Mouse (Mus musculus) retina, postnatal 7 days (tissue): ENCODE results near the gene Zfp791.
A peak's percentile ranks its signal among the peaks of the same experiment; 100 is the strongest.
"Not testable (repeated sequence)": the region's sequence is repeated elsewhere in the genome, so short reads cannot be mapped to it uniquely, and the experiment has no call there.

Experiments
- DNase-seq: peaks from one replicate; pipeline ENCODE4 v3.0.0-alpha.2; 2012; ENCODE audit warnings: low read depth, low spot score

Gene Zfp791

GRCm38 (mm10) chr8:85122995-85123394 is at the start of gene Zfp791:
Gene Zfp791 (minus strand): TSS chr8:85123095.
- DNase-seq: no peak

GRCm38 (mm10) chr8:85171291-85171690 is 48.4 kb upstream of the Zfp791 start:
- no peak for DNase-seq

DNA sequence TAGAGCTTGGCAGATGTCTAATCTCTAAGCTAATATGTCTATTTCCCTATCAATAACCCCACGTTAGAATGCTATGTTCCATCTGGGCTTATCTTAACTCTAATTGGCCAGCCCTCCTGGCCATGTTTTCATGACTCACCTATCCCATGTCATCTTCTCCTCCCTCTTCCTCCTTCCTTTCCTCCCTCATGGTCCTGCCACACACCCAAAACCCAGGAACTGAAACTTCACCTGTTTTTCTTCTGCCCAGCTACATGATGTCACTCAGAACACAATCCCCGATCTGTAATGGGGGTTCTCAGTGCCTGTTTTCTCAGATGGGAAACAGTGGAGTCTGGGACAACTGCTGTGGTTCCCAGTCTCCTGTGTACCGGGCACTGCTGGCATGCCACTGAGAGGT is 28.7 kb upstream of the Zfp791 start, which contains the start of gene Cks1brt:
Cks1brt (plus strand) TSS at position 301 of the 400 bp plus-strand sequence.
- no peak for DNase-seq

DNA sequence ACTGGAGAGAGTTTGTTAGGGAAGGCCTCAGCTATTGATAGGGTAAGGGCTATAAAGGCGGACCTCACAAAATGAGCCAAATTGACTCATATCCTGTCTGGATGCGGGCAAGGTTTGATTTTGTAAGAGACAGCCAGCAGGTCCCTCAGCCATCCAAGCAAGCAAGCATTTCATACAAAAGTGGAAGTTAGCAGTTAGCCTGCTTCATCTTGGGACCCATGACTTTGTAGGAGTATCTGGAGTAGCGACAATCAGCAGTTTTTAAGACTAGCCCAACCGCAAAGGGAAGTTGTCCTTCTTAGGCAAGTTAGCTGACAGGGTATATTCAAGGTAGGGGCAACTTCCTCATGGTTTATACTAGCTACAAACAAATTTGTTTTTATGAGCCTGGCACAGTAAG is 19.6 kb upstream of the Zfp791 start:
- no peak for DNase-seq

- DNase-seq: not testable (repeated sequence)
These were observed 12.8 kb upstream of the Zfp791 start for GRCm38 (mm10) chr8:85135690-85136089.

- DNase-seq: no peak
These were observed 9.4 kb upstream of the Zfp791 start for GRCm38 (mm10) chr8:85132335-85132734.

GRCm38 (mm10) chr8:85123691-85124090 is 796 bp upstream of the Zfp791 start:
- no peak for DNase-seq

- DNase-seq: not testable (repeated sequence)
These were observed 2.6 kb downstream of the Zfp791 start for GRCm38 (mm10) chr8:85120251-85120650.

GRCm38 (mm10) chr8:85119052-85119981 is 3.6 kb downstream of the Zfp791 start:
- peak; percentile 61 for DNase-seq

GRCm38 (mm10) chr8:85116984-85117383 is 5.9 kb downstream of the Zfp791 start:
- no peak for DNase-seq

DNA sequence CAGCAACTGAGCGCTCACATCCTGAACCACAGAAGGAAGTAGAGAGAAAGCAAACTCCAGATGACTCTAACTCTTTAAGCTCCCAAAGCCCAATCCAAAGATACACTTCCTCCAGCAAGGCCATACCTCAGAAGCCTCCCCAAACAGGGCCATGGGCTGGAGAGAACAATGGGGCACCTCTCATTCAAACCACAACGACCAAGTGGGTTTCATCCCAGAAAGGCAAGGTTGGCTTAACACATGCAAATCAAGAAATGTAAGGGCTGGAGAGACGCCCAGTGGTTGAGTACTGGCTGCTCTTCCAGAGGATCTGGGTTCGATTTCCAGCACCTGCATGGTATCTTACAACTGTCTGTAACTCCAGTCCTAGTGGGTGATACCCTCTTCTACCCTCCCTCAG is 7.4 kb downstream of the Zfp791 start:
- DNase-seq: no peak

DNA sequence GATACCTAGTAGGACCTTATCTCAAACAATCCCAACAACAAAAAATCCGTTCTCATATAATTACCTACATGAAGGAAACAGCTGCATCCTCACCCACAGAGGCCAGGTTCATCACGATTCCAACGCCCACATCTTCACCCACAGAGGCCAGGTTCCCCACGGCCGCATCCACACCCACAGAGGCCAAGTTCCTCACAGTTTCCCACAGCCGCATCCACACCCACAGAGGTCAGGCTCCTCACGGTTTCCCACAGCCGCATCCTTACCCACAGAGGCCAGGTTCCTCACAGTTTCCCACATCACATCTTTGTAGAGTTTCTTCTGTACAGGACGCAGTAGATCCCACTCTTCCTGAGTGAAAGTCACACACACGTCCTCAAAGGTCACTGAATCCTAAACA is 9.7 kb downstream of the Zfp791 start:
- DNase-seq: no peak

DNA sequence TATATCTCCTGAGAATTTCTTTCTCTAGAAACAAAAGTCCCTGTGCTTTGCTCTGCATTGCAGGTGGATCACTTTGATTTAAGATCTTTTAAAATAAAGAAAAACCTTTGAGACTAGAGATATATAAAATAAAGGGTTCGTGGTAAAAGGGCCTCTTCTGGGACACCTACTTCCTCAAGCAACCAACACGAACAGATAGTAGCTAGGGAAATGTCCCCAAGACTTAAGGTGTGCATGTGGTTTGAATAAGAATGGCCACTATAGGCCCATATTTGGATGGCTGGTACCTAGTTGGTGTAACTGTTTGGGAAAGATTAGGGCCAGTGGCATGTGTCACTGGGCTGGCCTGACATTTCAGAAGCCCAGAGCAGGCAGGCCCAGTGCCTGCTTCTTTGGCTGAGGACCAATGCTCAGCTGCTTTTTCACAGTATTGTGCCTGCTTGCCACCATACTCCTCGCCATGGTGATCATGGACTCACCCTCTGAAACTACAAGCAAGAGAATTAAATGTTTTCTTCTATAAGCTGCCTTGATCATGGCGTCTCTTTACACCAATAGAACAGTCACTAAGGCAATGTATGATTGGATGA is 22.7 kb downstream of the Zfp791 start:
- no peak for DNase-seq

DNA sequence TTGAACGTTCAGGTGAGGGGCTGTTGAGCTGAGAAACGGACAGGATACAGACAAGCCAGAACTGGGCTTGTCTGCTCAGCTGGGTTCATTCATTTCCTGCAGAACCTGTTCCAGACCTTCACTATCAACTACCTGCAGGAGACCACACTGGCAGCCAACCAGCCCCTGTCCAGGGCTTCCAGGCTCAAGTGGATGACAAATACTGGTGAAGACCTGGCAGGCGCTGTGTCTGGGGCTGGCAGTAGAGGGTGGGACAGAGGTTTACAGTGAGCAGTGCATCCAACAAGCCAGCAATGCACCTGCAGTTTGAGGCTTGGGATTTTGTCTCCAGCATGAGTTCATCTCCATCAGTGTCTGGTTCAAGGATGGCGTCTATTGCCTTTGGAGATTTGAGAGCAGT is 26.0 kb downstream of the Zfp791 start:
- no peak for DNase-seq

GRCm38 (mm10) chr8:85096196-85096595 is 26.7 kb downstream of the Zfp791 start:
- no peak for DNase-seq

DNA sequence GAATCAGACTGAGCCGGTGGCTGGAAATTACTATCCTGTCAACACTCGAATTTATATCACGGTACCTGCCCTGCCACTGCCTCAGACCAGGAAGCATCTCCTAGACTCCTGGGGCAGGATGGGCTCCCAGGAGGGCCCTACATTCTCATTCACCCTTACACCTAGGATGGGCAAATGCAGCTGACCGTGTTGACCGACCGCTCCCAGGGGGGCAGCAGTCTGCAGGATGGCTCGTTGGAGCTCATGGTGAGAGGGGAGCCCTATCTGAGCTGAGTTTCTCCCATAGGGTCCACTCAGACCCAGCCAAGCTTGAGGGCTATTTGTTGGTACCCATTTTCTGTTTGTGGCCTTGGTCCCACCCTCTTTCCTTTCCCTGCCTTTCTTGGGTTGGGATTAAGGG is 27.3 kb downstream of the Zfp791 start:
- DNase-seq: no peak

DNA sequence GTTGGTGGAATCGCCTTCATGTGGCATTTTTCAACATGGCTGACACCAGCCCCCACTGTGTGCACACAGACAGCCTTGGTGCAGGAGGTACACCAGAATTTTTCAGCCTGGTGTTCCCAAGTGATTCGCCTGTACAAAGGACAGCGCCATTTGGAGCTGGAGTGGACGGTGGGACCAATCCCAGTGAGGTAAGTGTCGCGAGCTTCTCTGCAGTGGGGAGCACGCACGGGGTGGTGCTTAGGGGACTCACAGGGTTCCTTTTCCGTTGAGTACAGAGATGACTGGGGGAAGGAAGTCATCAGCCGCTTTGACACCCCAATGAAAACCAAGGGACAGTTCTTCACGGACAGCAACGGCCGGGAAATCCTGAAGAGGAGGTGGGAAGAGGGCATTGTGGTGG is 27.8 kb downstream of the Zfp791 start:
- no peak for DNase-seq

GRCm38 (mm10) chr8:85091526-85092090 is 31.3 kb downstream of the Zfp791 start:
- DNase-seq: no peak

DNA sequence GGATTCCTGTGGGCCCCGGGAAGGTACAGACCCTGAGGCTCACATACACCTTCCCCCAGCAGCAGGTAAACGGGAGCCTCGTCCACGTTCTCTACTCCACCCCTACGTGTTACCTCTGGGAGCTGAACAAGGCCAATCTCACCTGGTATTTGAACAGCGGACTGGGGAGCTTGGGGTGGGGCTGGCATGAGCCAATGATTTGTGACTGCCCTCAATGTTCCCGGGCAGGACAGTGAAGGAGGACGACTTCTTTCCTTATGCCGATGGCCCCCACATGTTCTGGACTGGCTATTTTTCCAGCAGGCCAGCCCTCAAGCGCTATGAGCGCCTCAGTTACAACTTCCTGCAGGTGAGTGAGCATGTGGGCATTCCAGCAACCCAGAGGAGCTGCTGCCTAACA is 32.0 kb downstream of the Zfp791 start:
- no peak for DNase-seq

DNA sequence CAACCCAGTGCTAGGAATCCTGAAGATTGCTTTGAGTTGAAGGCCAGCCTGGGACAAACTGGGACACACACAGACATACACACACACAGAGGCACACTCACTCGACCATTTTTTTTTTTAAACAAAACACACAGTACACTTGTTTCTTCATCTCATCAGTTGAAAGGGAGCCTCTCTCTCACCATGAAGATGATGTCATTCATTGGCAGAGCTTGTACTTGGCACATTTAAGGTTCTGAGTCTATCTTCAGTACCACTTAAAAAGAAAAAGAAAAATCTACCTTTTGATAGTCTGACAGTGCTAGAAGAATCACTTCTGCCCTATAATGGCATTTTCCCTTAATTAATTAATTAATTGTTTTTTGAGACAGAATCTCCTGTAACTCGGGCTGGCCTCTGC is 34.1 kb downstream of the Zfp791 start:
- DNase-seq: no peak

DNA sequence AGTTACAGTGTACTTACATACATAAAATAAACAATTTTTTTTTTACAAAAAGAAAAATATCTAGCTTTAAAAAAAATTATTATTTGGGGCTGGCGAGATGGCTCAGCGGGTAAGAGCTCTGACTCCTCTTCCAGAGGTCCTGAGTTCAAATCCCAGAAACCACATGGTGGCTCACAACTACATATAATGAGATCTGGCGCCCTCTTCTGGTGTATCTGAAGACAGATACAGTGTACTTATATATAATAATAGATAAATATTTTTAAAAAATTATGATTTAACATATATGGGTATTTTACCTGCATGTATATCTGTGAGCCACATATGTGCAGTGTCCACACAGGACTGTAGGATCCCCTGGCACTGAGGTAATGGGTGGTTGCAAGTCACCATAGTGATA is 36.7 kb downstream of the Zfp791 start:
- DNase-seq: no peak

DNA sequence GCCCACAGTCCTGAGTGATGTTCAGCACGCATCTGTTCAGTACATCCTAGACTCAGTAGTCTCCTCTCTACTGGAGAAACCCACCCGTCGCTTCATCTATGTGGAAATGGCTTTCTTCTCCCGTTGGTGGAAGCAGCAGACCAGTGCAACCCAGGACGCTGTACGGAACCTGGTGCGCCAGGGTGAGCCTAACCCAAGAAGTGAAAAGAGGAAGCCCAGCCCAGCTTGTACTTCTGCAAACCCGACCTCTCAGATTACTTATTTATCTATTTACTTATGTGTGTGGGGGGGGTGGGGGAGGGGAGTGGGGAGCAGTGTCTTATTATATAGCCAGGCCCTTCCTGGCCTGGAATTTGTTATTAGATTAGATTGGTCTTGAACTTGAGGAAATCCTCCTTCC is 38.3 kb downstream of the Zfp791 start:
- no peak for DNase-seq
